Mouse (Mus musculus): ENCODE results near the gene Tfe3. TPM values are rescaled to one million over a fixed set of nuclear protein-coding genes. Genes with fewer than 3 reads are reported as not detected.
"Not testable (repeated sequence)": the region's sequence is repeated elsewhere in the genome, so short reads cannot be mapped to it uniquely, and the experiment has no call there.

Gene Tfe3
- total RNA-seq (2021) = 10 to 100 TPM; 31.7 to 34.4 TPM
- long read RNA-seq, experiment 1, transcript Tfe3-201 (10 exons, 3,277 nt) = major isoform, 5 of 31 reads
- long read RNA-seq, experiment 1, partial matches to known transcripts = 15 of 31 reads
- long read RNA-seq, experiment 1, other reads (novel, unspliced or antisense) = 7 of 31 reads
- long read RNA-seq, experiment 2, partial matches to known transcripts = 14 of 18 reads
- long read RNA-seq, experiment 2, other reads (novel, unspliced or antisense) = 1 of 18 reads

DNA sequence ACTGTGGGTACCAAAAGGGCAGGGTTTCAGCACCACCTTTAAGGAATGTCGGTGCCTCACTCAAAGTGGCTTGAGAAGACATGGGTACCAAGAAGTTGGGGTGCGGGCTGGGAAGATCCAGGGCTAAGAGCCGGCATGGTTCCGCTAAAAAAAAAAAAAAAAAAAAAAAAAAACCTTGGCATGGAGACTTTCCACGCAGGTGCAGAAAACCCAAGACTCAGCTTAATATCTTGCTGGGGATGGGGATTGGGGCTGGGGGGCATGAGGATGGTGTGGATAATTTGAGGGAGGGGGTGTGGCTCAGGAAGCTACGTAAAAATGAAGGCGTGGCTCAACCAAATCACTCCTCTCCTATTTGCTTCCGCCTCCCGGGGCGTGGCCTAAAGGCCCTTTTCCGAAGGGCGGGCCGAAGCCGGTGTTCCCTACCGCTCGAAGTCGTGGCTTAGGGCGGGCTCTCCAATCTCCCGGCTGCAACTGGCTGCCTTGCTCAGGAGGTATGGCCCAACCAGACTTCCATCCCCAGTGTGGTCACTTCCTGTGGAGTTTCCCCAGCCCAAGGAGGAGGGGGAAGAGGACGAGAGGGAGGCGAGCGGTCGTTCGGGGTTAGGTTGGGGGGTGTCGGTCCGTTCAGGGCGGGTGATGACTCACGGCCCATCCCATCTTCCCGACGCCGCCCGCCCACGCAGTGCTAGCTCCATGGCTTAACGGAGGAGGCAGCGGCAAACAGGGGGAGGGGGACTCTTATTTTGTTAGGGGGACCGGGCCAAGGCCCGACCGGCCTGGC, at the start of gene Tfe3:
TSS of gene Tfe3 (plus strand) at position 424 of the 784 bp plus-strand sequence.
- DNase-seq (ENCODE audit: low spot score in 2 of 2) = peak; percentile 76 to 92

DNA sequence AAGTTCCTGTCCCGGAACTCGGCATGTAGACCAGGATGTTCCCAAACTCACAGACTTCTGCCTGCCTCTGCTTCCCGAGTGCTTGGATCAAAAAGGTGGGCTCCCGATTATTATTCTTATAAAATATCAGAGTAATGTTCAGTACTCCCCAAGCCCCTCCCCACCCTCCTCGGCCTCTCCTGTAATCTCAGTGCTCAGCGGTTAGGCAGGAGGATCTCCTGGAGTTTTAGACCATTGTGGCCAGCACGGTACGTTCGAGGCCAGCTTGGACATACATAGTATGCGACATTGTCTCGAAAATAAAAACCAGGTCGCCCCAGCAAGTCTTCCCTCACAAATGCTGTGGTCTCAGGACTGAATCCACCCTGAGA, 48.6 kb upstream of the Tfe3 start:
- not testable (repeated sequence) for DNase-seq (ENCODE audit: low spot score in 2 of 2)

DNA sequence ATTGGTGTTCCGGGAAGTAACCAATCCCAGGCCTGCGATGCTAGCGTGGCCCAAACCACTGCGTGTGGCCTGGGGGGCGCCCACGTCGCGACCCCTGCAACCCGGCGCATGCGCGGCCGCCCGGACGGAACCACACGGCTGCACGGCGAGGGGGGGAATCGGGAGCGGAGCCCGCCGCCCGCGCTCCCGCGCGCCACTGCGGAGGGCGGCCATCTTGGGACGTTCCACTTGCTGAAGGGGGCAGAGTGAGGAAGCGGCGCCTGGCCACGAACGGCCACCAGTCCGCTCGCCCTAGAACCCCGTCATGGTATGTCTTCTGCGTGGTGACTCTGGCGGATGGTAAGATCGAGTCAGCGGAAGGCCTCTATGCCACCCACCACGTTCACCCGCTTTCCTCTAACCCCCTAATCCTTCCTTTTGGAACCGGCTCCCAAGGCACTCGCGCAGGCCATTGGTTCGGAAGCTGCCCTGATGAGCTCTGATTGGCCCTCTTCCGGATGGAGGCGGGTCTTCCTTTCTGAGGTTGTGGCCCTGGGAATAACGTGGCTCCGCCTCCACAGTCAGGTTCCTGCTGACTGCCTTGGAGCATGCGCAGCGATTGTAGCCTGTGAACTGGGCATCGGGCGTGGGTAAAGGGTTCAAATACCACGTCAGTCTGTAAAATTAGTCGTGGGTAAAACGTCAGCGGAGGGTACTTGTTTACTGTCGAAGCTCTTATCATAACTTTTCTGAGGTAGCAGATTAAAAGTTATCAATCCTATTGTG, 48.0 kb upstream of the Tfe3 start, which contains the start of gene Wdr45:
TSS of gene Wdr45 (plus strand) at position 199 of the 765 bp plus-strand sequence.
- DNase-seq (ENCODE audit: low spot score in 2 of 2) = peak; percentile 89 to 96

DNA sequence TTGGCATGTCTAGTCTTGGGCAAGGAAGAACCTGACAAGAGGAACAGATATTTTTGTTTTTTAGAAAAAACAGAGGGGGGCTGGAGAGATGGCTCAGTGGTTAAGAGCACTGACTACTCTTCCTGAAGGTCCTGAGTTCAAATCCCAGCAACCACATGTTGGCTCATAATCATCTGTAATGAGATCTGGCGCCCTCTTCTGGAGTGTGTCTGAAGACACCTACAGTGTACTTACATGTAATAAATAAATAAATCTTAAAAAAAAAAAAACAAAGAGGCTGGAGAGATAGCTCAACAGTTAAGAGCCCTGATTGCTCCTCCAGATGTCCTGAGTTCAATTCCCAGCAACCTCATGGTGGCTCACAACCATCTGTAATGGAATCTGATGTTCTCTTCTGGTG, 46.3 kb upstream of the Tfe3 start:
- not testable (repeated sequence) for DNase-seq (ENCODE audit: low spot score in 2 of 2)

DNA sequence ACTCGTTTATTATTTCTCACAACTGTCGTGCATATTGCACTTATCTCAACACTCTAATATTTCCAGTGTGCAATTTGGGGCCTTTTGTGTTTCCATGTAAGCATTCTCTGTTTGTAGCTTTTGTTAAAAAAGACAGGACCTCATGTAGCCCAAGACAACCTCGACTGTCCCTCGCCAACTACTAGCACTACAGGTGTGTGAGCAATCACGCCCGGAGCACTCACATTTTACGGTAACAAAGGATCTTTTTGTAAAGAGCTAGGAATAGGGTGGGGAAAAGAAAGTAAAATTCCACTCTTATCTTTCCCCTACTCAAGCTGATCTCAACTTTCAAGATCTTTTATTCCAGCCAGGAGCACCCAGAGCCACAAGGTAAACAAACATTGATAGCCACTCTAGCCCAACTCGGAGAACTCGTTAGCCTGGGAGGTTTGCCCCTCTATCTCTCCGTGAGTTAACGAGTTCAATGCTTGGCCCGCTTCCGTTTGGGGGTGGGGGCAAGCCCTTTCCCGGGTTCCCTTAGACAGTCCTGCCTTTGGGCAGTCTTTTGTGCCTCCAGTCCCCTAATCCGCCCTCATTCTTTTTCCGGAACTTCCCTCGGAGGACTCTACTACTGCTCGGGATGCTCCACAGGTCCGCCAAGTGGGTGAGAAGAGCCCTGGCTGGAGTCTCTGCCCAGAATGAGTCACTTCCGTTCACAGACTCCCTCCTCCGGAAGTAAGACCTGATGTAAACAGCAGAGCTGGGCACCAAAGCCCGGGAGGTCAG, 40.7 kb upstream of the Tfe3 start, which contains the start of gene Gm45208:
TSS of gene Gm45208 (plus strand) at position 732 of the 768 bp plus-strand sequence.
- peak; percentile 62 to 80 for DNase-seq (ENCODE audit: low spot score in 2 of 2)

DNA sequence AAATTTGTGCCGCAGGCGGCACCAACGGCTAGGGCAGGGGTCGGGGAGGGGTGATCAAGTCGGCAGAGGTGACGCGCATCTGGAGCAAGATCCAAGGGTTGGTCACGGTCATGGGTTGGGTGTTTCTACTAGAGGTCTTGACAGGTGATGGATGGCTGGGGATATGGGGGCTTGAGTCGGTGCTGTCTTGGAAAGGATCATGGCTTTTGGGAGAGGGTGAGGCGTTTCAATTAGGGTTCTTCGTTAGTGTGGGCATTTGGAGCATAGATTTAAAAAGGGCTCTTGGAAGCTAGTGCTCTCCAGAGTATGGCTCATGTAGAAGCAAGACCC, 40.1 kb upstream of the Tfe3 start:
- DNase-seq (ENCODE audit: low spot score in 2 of 2) = no peak

DNA sequence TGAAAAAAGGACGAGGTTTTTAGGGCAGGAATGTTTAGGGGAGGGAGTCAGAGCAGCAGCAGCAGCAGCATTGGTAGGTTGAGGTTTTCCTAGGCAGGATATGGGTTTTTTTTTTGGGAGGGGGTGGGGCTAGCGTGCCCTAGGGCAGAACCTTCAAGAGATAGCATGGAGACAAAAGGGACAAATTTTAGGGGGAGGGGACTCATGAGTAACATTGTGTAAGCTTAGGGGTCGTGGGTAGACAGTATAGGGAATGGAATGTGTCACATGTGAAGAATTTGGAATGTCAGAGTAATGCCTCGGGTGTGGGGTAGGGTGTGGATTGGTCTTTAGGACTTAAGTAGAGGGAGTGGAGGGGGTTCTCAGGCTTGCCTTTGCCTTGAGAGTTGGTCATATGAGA, 39.7 kb upstream of the Tfe3 start:
- DNase-seq (ENCODE audit: low spot score in 2 of 2) = no peak

DNA sequence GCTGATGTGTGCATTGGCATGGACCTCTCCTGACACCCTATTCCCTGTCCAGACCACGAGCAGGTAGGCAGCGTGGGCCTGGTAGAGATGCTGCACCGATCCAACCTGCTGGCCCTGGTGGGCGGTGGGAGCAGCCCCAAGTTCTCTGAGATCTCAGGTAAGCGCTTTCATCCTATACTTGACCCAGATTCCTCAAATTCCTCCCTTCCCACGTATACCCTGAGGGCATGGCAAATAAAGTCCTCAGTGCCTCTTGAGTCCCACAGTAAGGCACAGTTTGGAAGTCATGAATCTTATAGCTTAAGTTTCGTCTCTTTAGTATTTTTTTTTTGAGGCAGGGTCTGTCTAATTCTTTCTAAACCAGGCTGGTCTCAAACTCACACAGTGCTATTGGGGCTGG, 38.2 kb upstream of the Tfe3 start:
- no peak for DNase-seq (ENCODE audit: low spot score in 2 of 2)

DNA sequence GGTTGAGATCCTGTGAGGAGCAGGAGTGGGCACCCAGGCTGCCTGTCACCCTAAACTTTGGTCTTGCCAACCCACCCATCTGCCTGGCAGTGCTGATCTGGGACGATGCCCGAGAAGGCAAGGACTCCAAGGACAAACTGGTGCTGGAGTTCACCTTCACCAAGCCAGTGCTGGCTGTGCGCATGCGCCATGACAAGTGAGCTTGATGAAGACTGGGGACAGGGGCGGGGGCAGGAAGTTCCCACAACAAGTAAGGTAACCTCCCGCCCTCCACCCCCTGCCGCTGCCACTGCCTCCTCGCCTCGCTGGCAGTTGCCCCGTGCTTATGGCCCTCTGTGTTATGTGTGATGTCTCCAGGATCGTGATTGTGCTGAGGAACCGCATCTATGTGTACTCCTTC, 36.5 kb upstream of the Tfe3 start:
- no peak for DNase-seq (ENCODE audit: low spot score in 2 of 2)

DNA sequence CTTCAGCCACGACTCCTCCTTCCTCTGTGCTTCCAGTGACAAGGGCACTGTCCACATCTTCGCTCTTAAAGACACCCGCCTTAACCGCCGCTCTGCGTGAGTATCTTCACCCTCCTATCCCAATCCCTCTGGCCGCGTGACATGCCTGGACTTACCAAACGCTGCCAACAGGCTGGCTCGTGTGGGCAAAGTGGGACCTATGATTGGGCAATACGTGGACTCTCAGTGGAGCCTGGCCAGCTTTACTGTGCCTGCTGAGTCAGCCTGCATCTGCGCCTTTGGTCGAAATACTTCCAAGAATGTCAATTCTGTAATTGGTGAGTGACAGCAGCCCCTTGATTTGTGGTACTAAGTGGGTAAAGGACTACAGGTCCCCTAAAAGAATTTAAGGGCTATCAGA, 35.2 kb upstream of the Tfe3 start:
- no peak for DNase-seq (ENCODE audit: low spot score in 2 of 2)

DNA sequence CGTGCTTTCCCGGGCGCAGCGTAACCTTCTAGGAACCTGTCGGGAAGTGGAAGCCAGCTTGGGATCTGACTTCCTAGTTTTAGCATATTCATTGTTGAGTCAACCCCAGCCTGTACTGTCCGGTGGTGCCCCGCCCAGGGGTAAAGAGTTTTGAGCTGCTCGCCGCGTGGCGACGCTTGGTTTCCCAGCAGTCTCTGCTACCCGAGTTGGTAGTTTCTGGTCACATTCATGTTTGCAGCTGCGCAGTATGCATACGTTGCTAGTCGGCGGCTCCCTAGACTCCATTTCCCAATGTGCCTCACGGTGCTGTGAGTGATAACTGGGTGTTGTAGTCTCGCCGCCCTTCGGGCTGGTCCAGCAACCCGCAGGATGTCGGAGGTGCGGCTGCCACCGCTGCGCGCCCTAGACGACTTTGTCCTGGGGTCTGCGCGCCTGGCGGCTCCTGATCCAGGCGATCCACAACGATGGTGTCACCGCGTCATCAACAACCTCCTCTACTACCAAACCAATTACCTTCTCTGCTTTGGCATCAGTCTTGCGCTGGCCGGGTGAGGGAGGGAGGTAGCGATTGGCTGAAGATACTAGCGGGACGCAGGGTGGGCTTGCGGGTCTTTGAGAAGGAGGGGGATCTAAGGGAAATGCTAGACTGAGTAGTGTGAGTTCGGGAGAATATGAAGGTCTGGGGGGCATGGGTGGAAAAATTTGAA, 34.0 kb upstream of the Tfe3 start, which contains the start of gene Praf2:
TSS of gene Praf2 (plus strand) at position 225 of the 707 bp plus-strand sequence.
- DNase-seq (ENCODE audit: low spot score in 2 of 2) = peak; percentile 75 to 83

DNA sequence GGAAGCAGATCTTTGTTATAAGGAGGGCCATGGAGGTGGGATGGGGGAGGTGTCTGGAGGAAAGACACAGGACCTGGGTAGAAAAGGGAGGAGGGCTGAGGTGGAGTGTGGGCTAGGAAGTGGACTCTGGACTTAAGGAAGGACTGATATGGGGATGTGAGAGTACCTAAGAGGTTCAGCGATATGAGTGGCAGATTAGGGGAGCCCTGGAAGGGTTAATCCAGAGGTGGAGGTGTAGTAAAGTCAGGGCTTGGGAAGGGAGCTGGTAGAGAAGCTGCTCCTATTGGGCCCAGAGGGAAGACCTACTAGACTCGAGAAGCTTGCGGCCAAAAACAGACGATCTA, 33.5 kb upstream of the Tfe3 start:
- no peak for DNase-seq (ENCODE audit: low spot score in 2 of 2)

DNA sequence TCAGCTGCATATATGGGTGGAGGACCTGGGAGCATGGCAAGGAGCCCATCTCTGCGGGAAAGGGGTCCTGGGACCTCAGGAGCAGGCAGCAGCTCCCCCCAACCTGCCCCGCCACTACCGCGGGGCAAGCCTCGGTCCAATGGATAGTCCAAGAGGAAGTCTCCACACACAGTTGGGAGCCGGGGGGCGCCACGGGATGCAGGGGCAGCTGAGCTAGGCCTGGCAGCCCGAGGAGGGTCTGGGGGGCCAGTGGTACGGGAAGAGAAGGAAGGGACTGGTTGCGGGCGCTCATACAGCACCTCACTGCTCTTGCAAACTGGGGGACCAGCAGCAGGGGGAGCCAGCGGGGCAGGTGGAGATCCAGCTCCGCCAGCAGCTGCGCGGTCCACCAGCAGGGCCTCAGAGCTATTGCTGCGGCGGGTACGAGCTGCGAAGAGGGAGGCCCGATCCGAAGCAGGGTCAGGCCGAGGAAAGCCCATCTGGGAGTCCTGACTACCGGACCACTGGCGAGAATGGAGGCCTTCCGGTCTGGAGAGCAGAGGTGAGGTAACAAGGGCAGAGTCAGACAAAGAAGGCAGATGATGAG, 28.7 kb upstream of the Tfe3 start:
- peak in 1 of 2 experiments; percentile 44 for DNase-seq (ENCODE audit: low spot score in 2 of 2)

DNA sequence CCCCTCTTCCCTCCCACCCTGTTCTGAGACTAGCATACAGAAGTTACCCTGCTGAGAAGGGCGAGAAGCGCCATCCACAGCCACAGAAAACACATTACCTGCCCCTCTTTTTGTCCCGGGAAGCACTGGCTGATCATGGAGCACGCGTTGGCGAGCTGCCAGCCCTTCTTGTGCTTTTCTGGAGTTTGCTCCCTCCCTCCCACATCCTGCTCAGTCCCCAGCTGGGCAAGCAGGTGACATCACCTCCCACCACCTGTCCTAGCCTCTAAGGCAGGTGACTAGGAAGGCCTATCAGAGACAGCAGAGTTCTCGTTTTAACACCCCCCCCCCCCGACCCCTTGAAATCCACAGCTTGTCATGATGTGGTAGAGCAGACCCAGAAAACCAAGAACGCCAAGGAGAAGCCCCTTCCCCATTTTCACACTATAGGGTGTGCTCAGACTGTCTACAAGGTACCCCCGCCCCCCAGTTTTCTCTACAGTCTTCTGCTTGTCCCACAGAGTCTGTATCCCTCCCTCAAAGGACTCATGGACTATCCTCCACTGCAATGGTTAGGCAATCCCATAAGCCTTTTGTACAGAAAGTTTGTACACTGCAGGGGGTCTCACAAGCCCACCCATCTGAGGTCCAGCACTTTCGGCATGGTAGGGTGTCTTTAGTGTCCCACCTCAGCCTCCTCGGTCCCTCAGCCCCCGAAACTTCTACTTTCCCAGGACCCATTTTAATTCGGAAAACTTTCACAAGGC, 22.9 kb upstream of the Tfe3 start:
- no peak for DNase-seq (ENCODE audit: low spot score in 2 of 2)

DNA sequence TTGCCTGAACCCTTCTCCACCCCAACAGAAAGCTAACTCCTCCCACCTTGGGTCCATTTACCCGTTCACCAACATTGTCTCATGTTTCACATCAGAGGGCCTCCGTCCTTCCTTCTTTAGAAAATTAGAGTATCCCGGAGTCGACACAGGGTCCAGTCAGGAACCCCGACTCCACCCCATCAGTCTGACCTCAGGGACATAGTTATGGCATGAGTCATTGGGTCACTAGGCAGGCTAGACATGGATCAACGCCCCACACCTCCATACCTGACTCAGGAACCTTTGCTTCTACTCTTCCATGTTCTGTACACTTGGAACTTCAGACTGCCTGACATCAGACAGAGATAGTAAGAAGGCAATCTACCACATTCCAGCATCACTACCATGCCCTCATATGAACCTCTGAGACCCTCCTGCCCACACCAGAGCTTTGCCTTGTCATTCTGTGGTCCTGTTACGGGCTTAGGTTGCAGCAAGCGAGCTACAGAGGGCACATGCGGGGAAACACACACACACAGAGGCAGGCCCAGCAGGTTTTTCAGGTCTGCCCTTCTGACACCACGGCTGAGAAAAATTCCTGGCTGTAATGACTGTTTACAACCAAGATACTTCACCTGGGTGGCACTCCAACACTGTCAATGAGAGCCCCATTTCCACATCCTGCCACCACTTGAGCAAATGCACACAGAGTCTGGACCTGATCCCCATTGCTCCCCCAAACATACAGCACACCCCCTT, 22.1 kb upstream of the Tfe3 start:
- no peak for DNase-seq (ENCODE audit: low spot score in 2 of 2)

DNA sequence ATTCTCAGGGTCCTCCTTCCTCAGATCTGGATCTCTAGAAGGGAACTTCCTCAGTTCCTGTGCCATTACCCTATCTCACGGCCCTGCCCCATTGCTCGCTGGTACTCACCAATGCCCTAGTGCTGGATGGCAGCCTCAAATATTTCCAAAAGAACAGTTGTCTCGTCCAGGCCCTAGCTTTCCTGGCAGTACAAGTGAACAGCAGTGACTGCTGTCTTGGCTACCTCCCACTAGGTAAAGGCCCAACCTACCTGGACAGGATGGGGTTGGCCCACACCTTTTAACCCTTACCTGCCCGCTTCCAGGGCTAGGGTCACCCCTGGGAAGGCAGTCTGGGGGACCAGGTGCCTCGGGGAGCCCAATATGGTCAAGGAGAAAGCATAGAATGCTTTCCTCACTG, 21.3 kb upstream of the Tfe3 start:
- no peak for DNase-seq (ENCODE audit: low spot score in 2 of 2)

DNA sequence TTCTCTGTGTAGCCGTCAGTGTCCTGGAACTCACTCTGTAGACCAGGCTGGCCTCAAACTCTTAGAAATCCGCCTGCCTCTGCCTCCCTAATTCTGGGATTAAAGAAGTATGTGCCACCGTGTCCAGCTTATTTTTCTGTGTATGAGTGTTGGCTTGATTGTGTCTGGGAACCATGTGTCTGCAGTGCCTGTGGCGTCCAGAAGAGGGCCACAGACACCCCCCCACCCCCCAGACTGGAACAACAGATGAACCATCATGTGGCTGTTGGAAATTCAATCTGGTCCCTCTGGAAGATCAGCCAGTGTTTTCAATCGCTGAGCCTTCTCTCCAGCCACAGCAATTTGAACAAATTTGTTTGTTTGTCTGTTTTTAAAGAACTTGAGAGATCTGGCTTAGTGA, 18.9 kb upstream of the Tfe3 start:
- no peak for DNase-seq (ENCODE audit: low spot score in 2 of 2)

DNA sequence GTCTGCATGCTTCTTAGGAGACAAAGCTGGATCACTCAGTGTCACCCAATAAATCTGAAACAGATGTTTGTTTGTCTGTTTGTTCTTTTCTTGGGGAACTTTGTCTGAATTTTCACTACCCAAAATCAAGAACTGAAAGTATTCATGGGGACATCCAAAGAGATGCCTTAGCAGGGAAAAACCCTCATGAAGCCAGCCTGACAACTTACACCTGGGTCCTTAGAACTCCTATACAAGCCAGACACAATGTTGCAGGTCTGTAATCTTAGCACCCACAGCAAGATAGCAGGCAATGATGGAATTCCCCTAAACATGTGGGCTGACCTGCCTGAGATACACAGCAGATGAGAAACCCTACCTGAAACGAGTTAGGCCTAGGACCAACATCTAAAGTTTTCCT, 17.4 kb upstream of the Tfe3 start:
- DNase-seq (ENCODE audit: low spot score in 2 of 2) = no peak

DNA sequence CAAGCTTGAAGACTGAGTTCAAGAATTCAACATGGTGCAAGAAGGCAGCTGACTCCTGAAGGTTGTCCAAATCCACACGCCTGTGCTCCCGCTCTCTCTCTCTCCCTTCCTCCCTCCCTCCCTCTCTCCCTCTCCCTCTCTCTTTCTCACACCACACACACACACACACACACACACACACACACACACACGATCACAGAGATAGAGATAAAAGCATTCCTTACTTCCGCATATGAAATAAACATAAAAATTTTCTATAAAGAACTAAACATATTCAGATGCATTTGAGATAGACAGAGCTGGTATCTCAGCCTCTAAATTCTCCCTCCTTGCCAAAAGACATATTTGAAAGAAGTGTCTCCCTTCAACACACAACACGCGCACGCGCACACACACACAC, 16.9 kb upstream of the Tfe3 start:
- DNase-seq (ENCODE audit: low spot score in 2 of 2) = no peak
